Mouse (Mus musculus) MEL (cell line): Measurements from ENCODE around the gene Gpr171.

Source experiments
- CTCF ChIP-seq, 3 experiments: IDR thresholded peaks in 2 of 3; conservative IDR thresholded peaks in 1 of 3; 2 replicates each; pipeline ENCODE4 v1.5.1; 2011 to 2012; ENCODE audit warnings: low read length in 3 of 3, low read depth in 2 of 3, mild to moderate bottlenecking in 2 of 3, improper control_type of control experiment in 1 of 3, inconsistent platforms in 1 of 3, mixed read lengths in 1 of 3, moderate library complexity in 1 of 3; ENCODE audit not compliant: control insufficient read depth in 1 of 3, insufficient read depth in 1 of 3, poor library complexity in 1 of 3, severe bottlenecking in 1 of 3
- EP300 ChIP-seq, 2 experiments: IDR thresholded peaks; 2 replicates each; pipeline ENCODE4 v1.6.1; 2011; ENCODE audit warnings: improper control_type of control experiment in 2 of 2, low read length in 2 of 2, low read depth in 1 of 2, mild to moderate bottlenecking in 1 of 2
- JUND ChIP-seq: IDR thresholded peaks from 2 replicates; pipeline ENCODE4 v1.6.1; 2011; ENCODE audit warnings: low read depth, mild to moderate bottlenecking, improper control_type of control experiment, low read length
- POLR2A ChIP-seq, 2 experiments: IDR thresholded peaks; 2 replicates each; pipeline ENCODE4 v1.6.1; 2011 to 2012; ENCODE audit warnings: low read length in 2 of 2, mild to moderate bottlenecking in 2 of 2, control low read depth in 1 of 2, improper control_type of control experiment in 1 of 2, low read depth in 1 of 2, moderate library complexity in 1 of 2; ENCODE audit not compliant: control insufficient read depth in 1 of 2, insufficient read depth in 1 of 2, poor library complexity in 1 of 2
- UBTF ChIP-seq: IDR thresholded peaks from 2 replicates; pipeline ENCODE4 v1.6.1; 2012; ENCODE audit warnings: low read depth, mild to moderate bottlenecking, inconsistent platforms, low read length, improper control_type of control experiment, moderate library complexity, borderline replicate concordance; ENCODE audit not compliant: insufficient read depth
- ZMIZ1 ChIP-seq: IDR thresholded peaks from 2 replicates; pipeline ENCODE4 v1.6.1; 2012; ENCODE audit warnings: low read depth, mild to moderate bottlenecking, inconsistent platforms, low read length, improper control_type of control experiment, moderate library complexity
- ZNF384 ChIP-seq: IDR thresholded peaks from 2 replicates; pipeline ENCODE4 v1.6.1; 2012; ENCODE audit warnings: low read depth, mild to moderate bottlenecking, inconsistent platforms, low read length, improper control_type of control experiment

- TF ChIP-seq CTCF (IDR thresholded peaks at IDR 0.05 in 2 of 3, conservative IDR thresholded peaks at IDR 0.05 in 1 of 3; ENCODE audit: control insufficient read depth in 1 of 3, insufficient read depth in 1 of 3, low read depth in 2 of 3, low read length in 3 of 3, poor library complexity in 1 of 3, severe bottlenecking in 1 of 3) (no peak), JUND (no peak), ZMIZ1 (no peak), POLR2A (IDR thresholded peaks at IDR 0.05; ENCODE audit: control insufficient read depth in 1 of 2, insufficient read depth in 1 of 2, low read depth in 1 of 2, low read length in 2 of 2, poor library complexity in 1 of 2) (no peak), UBTF (no peak), ZNF384 (no peak), EP300 (IDR thresholded peaks at IDR 0.05; ENCODE audit: low read depth in 1 of 2, low read length in 2 of 2) (no peak)
Observed at GRCm38 (mm10) chr3:59102146-59102545, 525 bp upstream of the Gpr171 start.
